Mouse (Mus musculus) testis, postnatal 10 days (tissue): ENCODE measurements around the gene Trappc10.

Source experiments
- DNase-seq: peaks from one replicate; pipeline ENCODE4 v3.0.0; 2021; ENCODE audit warnings: low spot score

Trappc10 gene

DNA sequence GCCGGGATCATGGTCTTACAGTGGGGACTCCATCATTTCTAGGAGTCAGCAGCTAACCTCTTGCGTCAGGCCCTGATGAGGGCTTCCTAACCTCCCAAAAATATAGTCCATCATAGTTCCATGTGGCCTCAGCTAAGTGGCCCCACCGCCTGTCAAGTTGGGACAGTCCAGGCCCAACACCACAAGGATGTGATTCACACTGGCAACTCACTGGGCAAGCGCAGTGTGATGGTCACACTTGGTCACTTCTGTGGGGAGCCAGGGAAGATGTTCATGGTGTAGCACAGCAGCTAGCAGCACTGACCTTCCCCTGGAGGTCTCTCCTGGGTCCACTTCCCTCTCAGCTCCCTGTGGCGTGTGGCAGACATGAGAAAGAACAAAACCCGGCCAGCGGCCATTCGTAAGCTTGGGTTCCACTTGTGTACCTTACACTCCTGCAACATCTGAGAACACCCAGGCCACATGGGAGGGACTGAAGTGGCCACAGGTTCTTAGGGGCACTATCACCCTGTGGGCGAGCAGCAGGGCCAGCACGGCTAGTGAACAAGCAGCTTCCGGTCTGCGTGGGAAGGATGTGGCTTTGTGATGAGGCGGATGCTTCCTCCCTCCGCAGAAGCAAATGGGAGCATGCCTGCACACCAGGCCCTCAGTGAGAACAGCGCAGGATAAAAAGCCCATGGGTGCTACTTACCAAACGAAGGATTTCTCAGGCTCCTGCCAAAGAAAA is 83.9 kb downstream of the Trappc10 start:
- DNase-seq = no peak

DNA sequence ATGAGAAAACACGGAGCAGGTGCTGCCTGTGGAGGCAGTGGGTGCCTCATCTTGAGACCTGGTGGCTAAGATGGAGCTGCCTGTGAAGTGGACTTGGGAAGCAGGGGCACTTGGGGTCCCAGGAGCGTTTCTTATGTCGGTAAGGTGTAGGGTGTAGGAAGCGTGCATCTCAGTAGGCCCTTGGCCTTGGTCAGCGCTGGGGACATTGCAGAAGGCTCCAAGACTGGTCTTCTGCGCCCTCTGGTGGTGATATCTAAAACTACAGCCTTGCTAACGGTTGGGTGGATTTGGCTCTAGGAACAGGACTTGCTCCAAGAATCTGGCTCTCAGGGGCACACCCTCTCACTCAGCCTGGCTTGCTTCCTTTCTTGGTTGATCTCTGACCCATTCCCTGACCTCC is 84.5 kb downstream of the Trappc10 start:
- peak; percentile 90 for DNase-seq

GRCm38 (mm10) chr10:78159252-78159878 is 85.1 kb downstream of the Trappc10 start:
- DNase-seq = peak; percentile 81

DNA sequence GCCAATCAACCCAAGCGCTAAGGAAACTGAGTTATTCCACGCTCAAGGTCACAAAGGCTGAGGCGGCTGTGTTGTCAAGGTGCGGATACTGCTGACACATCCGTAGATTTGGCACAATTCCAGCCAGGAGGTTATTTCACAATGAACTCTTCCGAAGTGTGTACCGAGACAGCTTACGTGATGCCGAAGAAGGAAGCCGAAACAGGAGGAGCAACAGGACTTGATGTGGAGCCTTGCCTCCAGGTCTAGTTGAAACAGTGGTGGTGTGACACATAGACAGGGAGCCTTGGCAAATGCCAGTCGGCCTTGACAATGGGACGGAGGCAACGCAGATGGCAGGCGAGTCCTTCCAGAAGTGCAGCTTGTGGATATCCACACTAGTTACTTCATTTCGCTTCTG is 86.4 kb downstream of the Trappc10 start:
- no peak for DNase-seq

GRCm38 (mm10) chr10:78156926-78157325 is 87.5 kb downstream of the Trappc10 start:
- DNase-seq = no peak

- DNase-seq = no peak
Observed at GRCm38 (mm10) chr10:78148834-78149766, 95.3 kb downstream of the Trappc10 start.

GRCm38 (mm10) chr10:78147908-78148441 is 96.5 kb downstream of the Trappc10 start:
- no peak for DNase-seq

DNA sequence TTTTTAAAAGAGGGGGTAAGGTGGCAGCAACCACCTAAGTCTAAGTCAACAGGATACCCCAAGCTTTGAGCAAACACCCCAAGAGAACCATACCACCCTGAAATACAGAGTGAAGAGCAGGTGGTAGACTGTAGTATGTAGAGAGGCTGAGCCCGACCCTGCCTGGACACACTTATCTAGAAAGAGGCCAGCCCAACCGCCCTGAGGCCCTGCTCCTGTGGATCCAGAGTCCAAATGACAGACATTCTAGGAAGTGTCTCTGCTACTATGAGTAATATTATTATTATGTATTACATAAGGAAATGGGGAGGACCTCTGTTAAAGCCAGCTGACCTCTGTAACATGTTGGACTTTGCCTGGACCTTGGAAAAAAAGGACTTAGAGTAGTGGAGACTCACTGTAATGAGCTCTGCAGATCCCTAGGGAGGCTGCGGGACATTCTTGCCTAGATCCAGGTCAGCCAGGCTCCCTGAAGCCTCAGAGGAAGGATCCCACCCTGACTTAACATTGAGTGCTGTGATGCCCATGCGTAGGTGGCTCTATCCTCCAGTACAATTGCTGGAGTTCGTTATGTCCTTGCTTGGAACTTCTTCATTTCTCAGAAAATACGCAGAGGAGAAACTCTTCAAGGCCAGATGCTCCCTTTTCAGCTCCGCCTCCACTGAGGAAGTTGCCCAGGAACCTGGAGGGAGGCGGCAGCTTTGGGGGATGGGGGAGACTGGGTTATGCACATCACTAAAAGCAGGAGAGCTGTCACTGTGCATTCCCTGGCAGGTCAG is 100.5 kb downstream of the Trappc10 start:
- peak; percentile 67 for DNase-seq

- DNase-seq = no peak
Observed at GRCm38 (mm10) chr10:78140843-78141242, 103.6 kb downstream of the Trappc10 start.

DNA sequence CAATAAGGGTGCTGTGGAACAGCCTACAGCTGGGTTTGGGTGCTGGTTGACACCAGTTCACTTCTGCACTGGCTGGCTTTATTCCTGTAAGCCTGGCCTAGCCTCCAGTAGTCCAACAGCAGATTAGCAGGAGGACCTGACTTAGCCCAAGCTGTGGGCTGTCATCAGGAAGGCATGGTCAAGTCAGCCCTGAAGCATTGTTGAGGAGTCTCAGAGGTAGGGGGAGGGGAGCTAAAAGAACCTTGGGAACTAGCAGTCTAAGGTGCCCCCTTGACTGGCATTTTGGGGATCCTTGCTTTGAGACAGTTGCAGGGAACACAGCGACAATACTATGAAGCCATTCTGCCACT is 104.2 kb downstream of the Trappc10 start:
- DNase-seq = no peak

DNA sequence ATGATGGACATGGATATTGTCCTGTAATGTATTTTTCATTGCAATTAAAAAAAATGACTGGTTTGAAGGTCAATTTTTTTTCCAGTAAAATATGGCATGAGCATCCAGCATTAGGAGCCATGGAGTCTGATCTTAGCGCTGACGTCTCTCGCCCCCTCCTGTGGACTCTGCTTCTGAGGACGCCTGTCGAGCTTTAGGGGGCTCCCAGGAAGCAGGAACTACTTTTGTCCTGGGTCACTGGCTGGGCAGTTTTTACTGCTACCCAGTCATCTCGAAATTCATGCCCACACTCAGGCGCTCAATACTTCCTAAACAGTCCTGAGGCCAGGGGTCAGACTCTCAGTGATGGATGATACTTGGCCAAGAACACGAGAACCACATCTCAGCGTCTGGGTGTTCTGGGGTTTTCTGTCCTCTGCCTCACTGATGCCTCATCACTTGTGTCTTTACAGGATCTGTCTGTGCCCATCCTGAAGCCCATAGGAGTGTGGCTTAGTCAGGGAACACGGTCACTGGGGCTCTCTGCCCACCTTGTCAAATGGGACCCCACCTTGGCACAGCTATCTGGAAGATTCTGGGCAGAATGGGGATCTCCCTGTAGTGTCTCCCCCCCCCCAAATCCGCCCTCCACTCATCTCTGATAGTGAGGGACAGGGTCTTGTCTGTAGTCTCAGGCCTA is 104.7 kb downstream of the Trappc10 start:
- DNase-seq = no peak

DNA sequence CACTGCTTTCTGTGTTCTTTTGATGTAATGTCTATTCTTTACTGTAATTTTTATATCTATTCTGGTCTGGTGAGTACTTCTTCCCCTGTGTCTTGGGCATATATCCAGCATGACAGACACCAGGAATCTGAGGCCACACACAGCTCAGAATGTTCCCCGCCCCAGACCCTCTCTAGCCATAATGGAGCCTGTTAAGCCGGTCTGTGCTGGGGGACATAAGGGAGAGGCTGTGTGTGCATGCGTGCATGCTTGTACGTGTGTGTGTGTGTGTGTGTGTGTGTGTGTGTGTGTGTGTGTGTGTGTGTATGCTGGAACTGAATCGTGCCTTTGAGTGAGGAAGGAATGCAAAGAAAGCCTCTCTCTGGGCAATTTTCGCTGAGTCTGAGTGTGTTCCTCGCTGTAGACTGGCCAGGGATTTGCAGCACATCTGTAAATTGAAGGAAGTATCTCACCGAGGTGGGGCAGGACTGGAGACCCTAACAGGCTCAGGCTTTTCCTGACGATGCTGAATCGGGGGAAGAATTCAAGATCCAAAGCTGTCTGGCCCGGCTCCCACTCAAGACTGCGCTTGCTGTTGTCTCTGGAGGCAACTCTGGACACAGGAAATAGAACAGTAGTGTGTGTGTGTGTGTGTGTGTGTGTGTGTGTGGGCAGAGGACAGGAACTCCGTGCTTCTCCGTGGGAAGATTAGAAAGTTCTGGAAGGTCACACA is 105.5 kb downstream of the Trappc10 start:
- peak; percentile 79 for DNase-seq

- no peak for DNase-seq
Observed at GRCm38 (mm10) chr10:78137191-78137590, 107.2 kb downstream of the Trappc10 start.
